Mouse (Mus musculus) intestine, embryonic 14.5 days (tissue): ENCODE measurements around the gene Trpm4. TPM values are rescaled to one million over a fixed set of nuclear protein-coding genes. Genes with fewer than 3 reads are reported as not detected.
"Not testable (repeated sequence)": the region's sequence is repeated elsewhere in the genome, so short reads cannot be mapped to it uniquely, and the experiment has no call there.

Experiments used
- ATAC-seq: fragments of 200-750 bp; cut with Nextera tagmentation; replicated peaks from 2 replicates; pipeline ENCODE4 v1.8.0; 2017; ENCODE audit warnings: low read depth, moderate number of reproducible peaks, moderate TSS enrichment, moderate library complexity; ENCODE audit not compliant: low FRiP score, low TSS enrichment
- DNase-seq: peaks from one replicate; pipeline ENCODE4 v3.0.0-alpha.2; 2018; ENCODE audit warnings: low spot score
- H3K27ac ChIP-seq: fragments of 300-500 bp; sonication (generic); 2 replicates; pipeline ENCODE4 v1.5.1; 2014; ENCODE audit warnings: low read depth, mild to moderate bottlenecking, control low read depth
- H3K27me3 ChIP-seq: fragments of 300-500 bp; sonication (generic); replicated peaks from 2 replicates; pipeline ENCODE4 v1.6.1; 2014; ENCODE audit warnings: low read length, control low read depth; ENCODE audit not compliant: control insufficient read depth, insufficient read depth
- H3K36me3 ChIP-seq: fragments of 300-500 bp; sonication (generic); 2 replicates; pipeline ENCODE4 v1.6.1; 2014; ENCODE audit warnings: low read length, control low read depth; ENCODE audit not compliant: control insufficient read depth, insufficient read depth
- H3K4me1 ChIP-seq: fragments of 300-500 bp; sonication (generic); replicated peaks from 2 replicates; pipeline ENCODE4 v1.6.1; 2014; ENCODE audit warnings: low read length, control low read depth, mixed read lengths; ENCODE audit not compliant: control insufficient read depth, insufficient read depth
- H3K4me2 ChIP-seq: fragments of 300-500 bp; sonication (generic); 2 replicates; pipeline ENCODE4 v1.6.1; 2014; ENCODE audit warnings: low read length
- H3K4me3 ChIP-seq: fragments of 300-500 bp; sonication (generic); 2 replicates; pipeline ENCODE4 v1.5.1; 2014; ENCODE audit warnings: low read depth, low read length, control low read depth, mixed read lengths
- H3K9ac ChIP-seq: fragments of 300-500 bp; sonication (generic); 2 replicates; pipeline ENCODE4 v1.6.1; 2014; ENCODE audit warnings: mild to moderate bottlenecking, low read length
- H3K9me3 ChIP-seq: fragments of 300-500 bp; sonication (generic); 2 replicates; pipeline ENCODE4 v1.6.1; 2016; ENCODE audit warnings: low read length, control low read depth; ENCODE audit not compliant: control insufficient read depth
- WGBS: fragments of 180-500 bp; shearing (Covaris S2); extraction: QIAGEN DNeasy Blood & Tissue Kit; methylation state at CpG from one replicate; pipeline ENCODE4 v1.1.7; 2014; 5-methylcytosine and 5-hydroxymethylcytosine counted together
- polyA plus RNA-seq: library from polyadenylated mRNA; unstranded; fragments of >200 nt; fragmentation: Nextera tagmentation; extraction: Ambion mirVana; gene quantifications from 2 replicates; pipeline ENCODE4 v1.2.1, GENCODE M21; 2014

The Trpm4 gene
- polyA plus RNA-seq, 1 experiment from 2014 or later, result 21.3 TPM

GRCm38 (mm10) chr7:45264348-45264747, 69.2 kb downstream of the Trpm4 start:
- ATAC-seq (no peak), DNase-seq (no peak)
- WGBS, result 70% methylated on average over 3 of the region's 3 CpGs
- H3K27me3 ChIP-seq, result no peaks in the 10 kb centered on the region
- H3K36me3 ChIP-seq, result no peaks in the 10 kb centered on the region
- no peak overlapping the region for H3K9ac ChIP-seq
- H3K4me3 ChIP-seq, result no peak overlapping the region
- H3K4me1 ChIP-seq, result peaks cover 9% of the 10 kb centered on the region
- H3K9me3 ChIP-seq, result no peaks in the 10 kb centered on the region
- no peak overlapping the region for H3K4me2 ChIP-seq
- no peak overlapping the region for H3K27ac ChIP-seq

GRCm38 (mm10) chr7:45263006-45263607, 70.5 kb downstream of the Trpm4 start:
- DNase-seq, result no peak
- Histone ChIP-seq H3K4me3 (no peak overlapping the region), H3K27me3 (no peaks in the 10 kb centered on the region), H3K9ac (no peak overlapping the region), H3K4me2 (no peak overlapping the region), H3K27ac (no peak overlapping the region), H3K9me3 (no peaks in the 10 kb centered on the region), H3K4me1 (peaks cover 9% of the 10 kb centered on the region), H3K36me3 (no peaks in the 10 kb centered on the region)
- WGBS, result 65% methylated on average over 7 of the region's 7 CpGs
- no peak for ATAC-seq

GRCm38 (mm10) chr7:45262266-45262665, 71.3 kb downstream of the Trpm4 start:
- ATAC-seq, result no peak
- no peak for DNase-seq
- 42% methylated on average over 7 of the region's 7 CpGs for WGBS

GRCm38 (mm10) chr7:45259281-45259680, 74.3 kb downstream of the Trpm4 start:
- no peaks in the 10 kb centered on the region for H3K36me3 ChIP-seq
- no peaks in the 10 kb centered on the region for H3K27me3 ChIP-seq
- H3K27ac ChIP-seq, result no peak overlapping the region
- 82% methylated on average over 8 of the region's 8 CpGs for WGBS
- H3K4me3 ChIP-seq, result no peak overlapping the region
- no peak overlapping the region for H3K9ac ChIP-seq
- H3K4me1 ChIP-seq, result peaks cover 9% of the 10 kb centered on the region
- no peak overlapping the region for H3K4me2 ChIP-seq
- no peak for ATAC-seq
- no peak for DNase-seq
- no peaks in the 10 kb centered on the region for H3K9me3 ChIP-seq

More at GRCm38 (mm10) chr7:45262266-45262665, 71.3 kb downstream of the Trpm4 start:
- no peaks in the 10 kb centered on the region for H3K36me3 ChIP-seq
- H3K27me3 ChIP-seq, result no peaks in the 10 kb centered on the region
- H3K4me3 ChIP-seq, result no peak overlapping the region
- H3K27ac ChIP-seq, result no peak overlapping the region
- no peak overlapping the region for H3K4me2 ChIP-seq
- peaks cover 9% of the 10 kb centered on the region for H3K4me1 ChIP-seq
- no peaks in the 10 kb centered on the region for H3K9me3 ChIP-seq
- no peak overlapping the region for H3K9ac ChIP-seq

GRCm38 (mm10) chr7:45257063-45257840, 76.3 kb downstream of the Trpm4 start:
- no peaks in the 10 kb centered on the region for H3K9me3 ChIP-seq
- H3K27me3 ChIP-seq, result no peaks in the 10 kb centered on the region
- no peak overlapping the region for H3K4me2 ChIP-seq
- ATAC-seq (no peak), DNase-seq (no peak)
- H3K27ac ChIP-seq, result no peak overlapping the region; the same call in 1 of the 2 replicates
- no peak overlapping the region for H3K9ac ChIP-seq
- no peak overlapping the region for H3K4me3 ChIP-seq
- peaks cover 6% of the 10 kb centered on the region for H3K4me1 ChIP-seq
- 42% methylated on average over 11 of the region's 11 CpGs for WGBS
- no peaks in the 10 kb centered on the region for H3K36me3 ChIP-seq

- WGBS, result 73% methylated on average over 5 of the region's 7 CpGs
- not testable (repeated sequence) for ATAC-seq, H3K4me1 ChIP-seq, H3K4me3 ChIP-seq, H3K4me2 ChIP-seq, H3K27ac ChIP-seq, H3K36me3 ChIP-seq, H3K27me3 ChIP-seq, H3K9ac ChIP-seq, H3K9me3 ChIP-seq, DNase-seq
Observed at GRCm38 (mm10) chr7:45255822-45256221, 77.8 kb downstream of the Trpm4 start.

GRCm38 (mm10) chr7:45253806-45254205, 79.8 kb downstream of the Trpm4 start:
- H3K36me3 ChIP-seq, result no peaks in the 10 kb centered on the region
- no peak for ATAC-seq
- WGBS, result 76% methylated on average over 8 of the region's 8 CpGs
- no peaks in the 10 kb centered on the region for H3K4me1 ChIP-seq
- H3K4me2 ChIP-seq, result no peak overlapping the region
- H3K27me3 ChIP-seq, result no peaks in the 10 kb centered on the region
- no peak overlapping the region for H3K9ac ChIP-seq
- H3K27ac ChIP-seq, result no peak overlapping the region
- no peak for DNase-seq
- no peaks in the 10 kb centered on the region for H3K9me3 ChIP-seq
- no peak overlapping the region for H3K4me3 ChIP-seq
